Mouse (Mus musculus): ENCODE measurements around the gene Slc1a2. TPM values are rescaled to one million over a fixed set of nuclear protein-coding genes. Genes with fewer than 3 reads are reported as not detected.
A peak's percentile ranks its signal among the peaks of the same experiment; 100 is the strongest.

The Slc1a2 gene
- total RNA-seq, 2 experiments from 2014 or later, result not detected

- ATAC-seq (replicated peaks; ENCODE audit: low FRiP score, low TSS enrichment, poor library complexity, severe bottlenecking), result no peak
These were observed 2.6 kb downstream of the Slc1a2 start for GRCm38 (mm10) chr2:102661052-102661451.

DNA sequence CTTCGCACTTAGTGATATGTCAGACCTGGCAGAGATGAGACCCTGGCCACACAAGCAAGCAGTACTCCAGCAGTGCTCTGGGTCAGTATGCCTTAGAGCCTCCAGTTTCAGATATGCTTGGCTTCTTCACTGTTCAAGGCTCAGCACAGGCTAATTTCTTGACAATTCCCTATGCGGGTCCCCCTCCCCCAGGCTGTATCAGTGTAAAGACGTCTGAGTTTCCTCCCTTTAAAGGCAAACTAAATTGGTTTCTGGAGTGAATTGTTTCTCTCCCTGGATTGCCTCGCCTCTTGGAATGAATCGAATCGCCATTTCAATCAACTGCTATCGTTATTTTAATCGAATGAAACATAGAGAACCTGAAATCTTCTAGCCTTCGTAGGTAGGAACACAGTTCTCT, 4.5 kb downstream of the Slc1a2 start:
- ATAC-seq (replicated peaks; ENCODE audit: low FRiP score, low TSS enrichment, poor library complexity, severe bottlenecking), result no peak

- no peak for ATAC-seq (replicated peaks; ENCODE audit: low FRiP score, low TSS enrichment, poor library complexity, severe bottlenecking)
These were observed 4.9 kb downstream of the Slc1a2 start for GRCm38 (mm10) chr2:102663339-102663738.

DNA sequence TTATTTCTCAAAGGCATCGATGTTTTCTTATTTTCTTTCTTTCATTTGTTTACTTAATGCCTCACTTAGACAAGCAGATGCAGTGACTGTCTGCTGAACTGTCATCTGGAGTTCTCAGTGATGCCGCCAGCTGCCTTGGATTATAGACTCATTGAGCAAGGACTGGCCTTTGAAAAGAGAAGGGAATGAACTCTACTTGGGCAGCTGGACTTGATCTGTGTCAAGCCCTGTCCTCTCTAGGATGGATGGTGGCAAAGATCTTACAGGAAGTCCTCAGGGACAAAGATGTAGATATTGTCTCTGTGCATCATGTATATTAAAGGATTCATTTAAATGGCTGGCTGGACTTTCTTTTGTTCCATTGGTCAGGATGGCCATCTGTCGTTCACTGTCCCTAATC, 5.4 kb downstream of the Slc1a2 start:
- no peak for ATAC-seq (replicated peaks; ENCODE audit: low FRiP score, low TSS enrichment, poor library complexity, severe bottlenecking)

GRCm38 (mm10) chr2:102667981-102668380, 9.5 kb downstream of the Slc1a2 start:
- no peak for ATAC-seq (replicated peaks; ENCODE audit: low FRiP score, low TSS enrichment, poor library complexity, severe bottlenecking)

- ATAC-seq (replicated peaks; ENCODE audit: low FRiP score, low TSS enrichment, poor library complexity, severe bottlenecking), result no peak
These were observed 11.1 kb downstream of the Slc1a2 start for GRCm38 (mm10) chr2:102669580-102669979.

DNA sequence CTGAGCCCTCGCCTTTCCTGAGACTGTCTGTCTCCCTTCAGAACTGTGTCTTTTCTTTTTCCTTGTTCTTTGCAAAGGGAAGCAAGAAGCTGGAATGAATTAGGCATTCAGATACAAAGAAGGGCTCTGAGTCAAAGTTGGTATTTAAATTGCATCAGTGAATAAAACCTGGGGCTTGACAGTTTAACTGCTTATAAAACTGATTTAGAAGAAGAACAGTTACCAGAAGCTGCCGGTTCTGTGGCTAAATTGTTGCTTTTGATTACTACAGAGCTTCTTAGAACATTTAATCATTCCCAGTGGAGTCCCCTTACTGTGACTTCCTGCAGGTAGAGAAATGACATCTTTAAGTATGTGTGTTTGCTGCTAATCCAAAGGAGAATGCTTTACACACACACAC, 16.1 kb downstream of the Slc1a2 start:
- no peak for ATAC-seq (replicated peaks; ENCODE audit: low FRiP score, low TSS enrichment, poor library complexity, severe bottlenecking)

DNA sequence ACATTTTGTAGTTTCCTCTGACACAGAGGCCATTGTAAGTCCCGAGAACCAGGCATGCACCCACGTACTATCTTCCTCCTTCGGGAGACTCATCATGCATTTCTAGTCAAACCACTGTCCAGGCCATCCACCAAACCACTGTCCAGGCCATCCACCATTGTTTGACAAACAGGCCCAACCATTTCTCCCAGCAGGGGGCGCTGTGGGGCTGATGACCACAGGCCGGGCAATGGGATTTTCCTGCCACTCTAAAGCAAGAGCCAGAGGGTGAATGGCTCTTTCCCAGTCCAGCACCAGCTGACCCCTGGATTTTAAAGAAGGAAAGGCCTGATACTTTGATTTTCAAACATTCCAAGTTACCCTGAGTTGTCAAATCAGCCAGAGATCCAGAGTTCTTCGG, 16.8 kb downstream of the Slc1a2 start:
- ATAC-seq (replicated peaks; ENCODE audit: low FRiP score, low TSS enrichment, poor library complexity, severe bottlenecking), result peak; percentile 71

DNA sequence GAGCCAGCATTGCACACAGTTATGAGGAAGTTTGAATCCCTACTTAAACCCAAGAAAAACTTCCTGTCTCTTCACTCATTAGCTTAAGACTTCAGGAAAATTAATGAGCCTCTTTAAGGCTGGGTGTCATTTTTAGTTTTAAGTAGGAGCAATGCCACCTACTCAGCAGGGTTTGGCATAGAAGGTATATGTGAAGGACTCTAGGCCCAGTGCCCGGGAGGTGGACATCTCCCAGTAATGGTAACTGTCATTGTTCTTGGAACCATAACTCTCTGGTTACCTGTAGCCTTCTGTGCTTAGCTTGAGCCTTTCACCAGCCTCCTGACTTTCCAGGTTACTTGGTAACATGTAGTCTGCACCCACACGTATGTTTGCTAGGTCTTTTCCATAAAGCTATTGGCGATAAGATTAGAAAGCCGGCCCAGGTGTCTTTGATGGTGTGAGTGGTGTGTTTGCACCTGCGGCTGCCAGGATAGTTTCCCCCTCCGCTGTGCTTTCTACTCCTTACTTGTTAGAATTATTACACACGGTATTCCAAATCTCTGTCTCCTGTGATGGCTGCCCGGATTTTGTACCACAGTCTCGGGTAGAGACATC, 18.4 kb downstream of the Slc1a2 start:
- no peak for ATAC-seq (replicated peaks; ENCODE audit: low FRiP score, low TSS enrichment, poor library complexity, severe bottlenecking)

GRCm38 (mm10) chr2:102677400-102677799, 18.9 kb downstream of the Slc1a2 start:
- ATAC-seq (replicated peaks; ENCODE audit: low FRiP score, low TSS enrichment, poor library complexity, severe bottlenecking), result no peak

GRCm38 (mm10) chr2:102681351-102681750, 22.9 kb downstream of the Slc1a2 start:
- no peak for ATAC-seq (replicated peaks; ENCODE audit: low FRiP score, low TSS enrichment, poor library complexity, severe bottlenecking)

- ATAC-seq (replicated peaks; ENCODE audit: low FRiP score, low TSS enrichment, poor library complexity, severe bottlenecking), result peak; percentile 72
These were observed 23.7 kb downstream of the Slc1a2 start for GRCm38 (mm10) chr2:102682168-102682567.

- peak; percentile 58; the same call in 1 of the 2 replicates for ATAC-seq (replicated peaks; ENCODE audit: low FRiP score, low TSS enrichment, poor library complexity, severe bottlenecking)
These were observed 27.1 kb downstream of the Slc1a2 start for GRCm38 (mm10) chr2:102685371-102686107.

GRCm38 (mm10) chr2:102686108-102686450, 27.6 kb downstream of the Slc1a2 start:
- ATAC-seq (replicated peaks; ENCODE audit: low FRiP score, low TSS enrichment, poor library complexity, severe bottlenecking), result no peak

- ATAC-seq (replicated peaks; ENCODE audit: low FRiP score, low TSS enrichment, poor library complexity, severe bottlenecking), result no peak
These were observed 35.1 kb downstream of the Slc1a2 start for GRCm38 (mm10) chr2:102693556-102693955.

- no peak for ATAC-seq (replicated peaks; ENCODE audit: low FRiP score, low TSS enrichment, poor library complexity, severe bottlenecking)
These were observed 36.3 kb downstream of the Slc1a2 start for GRCm38 (mm10) chr2:102694750-102695149.

DNA sequence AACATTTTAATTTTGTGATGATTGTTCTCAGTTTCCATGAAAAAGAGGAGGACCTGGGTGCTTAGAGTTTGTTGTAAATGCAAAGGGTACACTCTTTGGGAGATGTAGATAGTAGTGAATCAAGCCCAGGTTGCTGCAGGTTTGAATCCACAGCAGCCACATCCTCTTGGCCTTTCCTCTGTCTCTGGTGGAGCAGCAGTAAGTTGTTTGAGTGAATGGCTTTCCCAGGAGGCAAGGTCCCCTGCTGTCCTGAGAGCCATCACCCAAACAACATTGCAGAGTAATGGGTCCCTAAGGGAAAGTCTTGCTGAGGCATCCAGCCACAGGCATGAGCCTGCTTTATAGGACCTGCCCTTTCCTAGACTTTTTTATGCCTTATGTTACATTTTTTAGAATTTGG, 37.1 kb downstream of the Slc1a2 start:
- ATAC-seq (replicated peaks; ENCODE audit: low FRiP score, low TSS enrichment, poor library complexity, severe bottlenecking), result no peak

DNA sequence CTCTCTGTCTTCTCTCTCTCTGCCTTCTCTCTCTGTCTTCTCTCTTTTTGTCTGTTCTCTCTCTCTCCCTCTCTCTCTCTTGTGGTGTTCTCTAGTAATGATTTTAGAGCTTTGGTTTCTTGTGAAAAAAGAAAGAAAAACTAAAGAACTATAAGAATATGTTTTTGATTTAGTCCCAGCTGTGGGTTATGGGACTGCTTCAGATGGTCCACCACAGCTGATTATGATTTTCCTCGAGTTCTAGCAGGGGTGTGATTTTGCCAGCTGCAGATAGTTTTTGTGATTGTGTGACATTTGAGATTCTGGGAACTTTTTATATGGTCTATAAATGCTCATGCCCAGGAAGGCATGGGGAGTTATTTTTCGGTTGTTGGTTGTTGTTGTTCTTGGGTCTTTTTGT, 39.3 kb downstream of the Slc1a2 start:
- no peak for ATAC-seq (replicated peaks; ENCODE audit: low FRiP score, low TSS enrichment, poor library complexity, severe bottlenecking)

- no peak for ATAC-seq (replicated peaks; ENCODE audit: low FRiP score, low TSS enrichment, poor library complexity, severe bottlenecking)
These were observed 41.5 kb downstream of the Slc1a2 start for GRCm38 (mm10) chr2:102699921-102700320.

- ATAC-seq (replicated peaks; ENCODE audit: low FRiP score, low TSS enrichment, poor library complexity, severe bottlenecking), result no peak
These were observed 42.2 kb downstream of the Slc1a2 start for GRCm38 (mm10) chr2:102700695-102701094.

DNA sequence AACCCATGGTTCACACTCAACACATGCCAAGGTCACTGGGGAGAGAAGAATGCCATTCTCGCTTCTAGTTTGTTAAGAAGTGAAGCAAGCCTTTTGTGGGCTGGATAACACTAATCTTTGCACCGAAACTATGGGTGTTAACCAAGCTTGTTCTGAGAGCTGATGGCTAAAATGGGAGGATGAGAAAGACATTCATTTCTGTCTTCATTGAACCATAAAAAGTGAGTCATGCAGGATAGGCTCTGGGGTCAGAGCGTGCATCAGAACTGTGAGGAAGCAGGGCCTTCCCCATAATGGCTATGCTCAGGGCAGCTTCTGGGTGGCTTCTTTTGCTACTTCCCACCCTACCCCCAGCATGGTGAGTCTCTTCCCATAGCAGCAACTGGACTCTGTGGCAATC, 42.9 kb downstream of the Slc1a2 start:
- no peak for ATAC-seq (replicated peaks; ENCODE audit: low FRiP score, low TSS enrichment, poor library complexity, severe bottlenecking)

Data from megakaryocyte-erythroid progenitor cell, adult 5-6 weeks (primary cell).